Mouse (Mus musculus): ENCODE results near the gene Chd1.

DNA sequence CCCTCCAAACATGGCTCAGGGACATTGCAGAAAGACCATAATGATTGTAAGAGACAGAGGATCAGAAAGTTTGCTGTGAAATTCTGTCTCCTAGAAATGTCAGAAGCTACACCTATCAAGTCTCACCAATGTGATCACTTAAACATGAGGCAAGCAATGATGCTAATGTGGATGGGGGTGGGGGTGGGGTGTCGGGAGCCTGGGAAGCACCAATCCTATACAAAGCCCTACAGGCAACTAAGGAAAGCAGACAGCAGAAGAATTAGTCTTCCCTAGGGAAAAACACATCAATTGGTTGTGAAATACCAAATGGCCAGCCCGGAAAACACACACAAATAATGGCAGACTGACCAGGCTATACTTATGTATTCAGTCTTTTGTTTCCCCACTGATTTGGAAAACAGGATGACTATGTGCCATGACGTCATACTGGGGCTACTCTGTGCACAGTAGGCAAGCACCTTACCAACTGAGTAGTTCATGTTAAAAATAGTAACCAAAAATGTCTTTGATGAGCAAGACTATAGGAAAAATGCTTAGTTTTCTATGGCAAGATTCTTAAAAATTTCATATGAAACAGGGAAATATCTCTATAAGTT, 94.5 kb downstream of the Chd1 start:
- TF ChIP-seq CTCF (IDR thresholded peaks at IDR 0.05; ENCODE audit: borderline replicate concordance, control insufficient read depth, extremely low read depth, insufficient read depth, low read length, poor library complexity), result no peak
- TF ChIP-seq POLR2A (IDR thresholded peaks at IDR 0.05; ENCODE audit: control insufficient read depth, extremely low read depth, insufficient read depth, low read length, poor library complexity), result no peak

Measured in thymus, adult 2 months (tissue).